Mouse (Mus musculus) gastrocnemius, postnatal 10 days (tissue): Measurements from ENCODE around the gene Epha2. TPM values are rescaled to one million over a fixed set of nuclear protein-coding genes. Genes with fewer than 3 reads are reported as not detected.

Experiments used
- DNase-seq: peaks from one replicate; pipeline ENCODE4 v3.0.0; 2021; ENCODE audit warnings: mixed read lengths
- total RNA-seq, 2 experiments: library from RNA; stranded (reverse); gene quantifications; 2 replicates each; pipeline ENCODE4 v1.2.3; 2021

Epha2 gene
- total RNA-seq, 2 experiments from 2014 or later = 3.9 to 5.9 TPM

DNA sequence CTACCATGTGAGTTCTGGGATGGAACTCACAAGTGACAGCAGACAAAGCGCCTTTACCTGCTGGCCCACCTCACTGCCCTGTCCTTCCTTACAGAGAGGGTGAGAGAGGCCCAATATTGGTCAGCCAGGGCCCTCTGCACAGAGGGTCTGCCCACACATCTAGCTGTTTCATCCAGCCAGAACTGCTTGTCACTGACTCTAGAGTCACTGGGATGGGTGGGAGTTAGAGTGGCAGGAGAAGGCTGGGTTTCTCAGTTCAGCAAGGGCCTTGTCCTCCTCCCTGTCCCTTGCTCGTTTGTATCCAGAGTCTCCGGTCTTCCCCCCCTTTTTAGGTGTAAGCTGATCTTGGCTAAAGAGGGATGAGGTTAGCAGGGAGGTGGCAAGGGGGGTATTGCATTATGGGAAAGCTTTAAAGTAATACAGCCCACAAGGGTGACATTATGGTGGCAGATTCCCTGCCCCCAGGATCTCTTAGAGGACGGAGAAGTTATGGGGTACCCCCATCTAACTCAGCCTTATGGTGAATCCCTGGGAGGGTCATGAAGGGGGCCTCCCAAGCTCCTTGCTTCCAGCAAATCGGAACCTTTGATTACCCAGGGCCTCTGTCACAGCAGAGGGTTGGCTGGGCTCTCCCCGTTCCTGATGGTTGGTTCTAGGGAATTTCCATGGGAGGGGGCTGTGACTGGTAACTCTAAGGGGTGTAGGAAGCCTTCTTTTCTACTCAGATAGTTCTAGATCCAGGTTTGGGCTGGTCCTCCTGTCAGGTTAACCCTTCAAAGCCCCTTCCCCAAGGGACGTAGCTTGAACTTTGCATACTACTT is 2.6 kb downstream of the Epha2 start:
- DNase-seq = no peak

DNA sequence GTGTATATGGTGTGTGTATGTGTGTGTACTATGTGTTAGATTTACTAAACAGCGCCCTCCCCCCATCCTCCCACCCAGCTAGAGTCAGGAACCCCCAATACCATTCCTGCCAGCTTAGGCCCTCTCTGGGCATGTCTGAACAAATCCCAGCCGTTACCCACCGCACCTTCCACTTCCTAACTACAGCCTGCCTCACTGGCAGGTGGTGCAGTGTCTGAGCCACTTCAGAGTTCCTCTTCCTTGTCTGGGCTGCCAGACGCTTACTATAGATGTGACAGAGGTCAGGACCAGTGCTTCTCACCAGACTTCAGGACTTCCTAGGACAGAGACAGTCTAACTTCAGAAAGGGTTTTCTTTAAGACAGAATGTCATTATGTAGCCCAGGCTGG is 3.2 kb downstream of the Epha2 start:
- no peak for DNase-seq

GRCm38 (mm10) chr4:141306057-141306456 is 5.0 kb downstream of the Epha2 start:
- DNase-seq = no peak

DNA sequence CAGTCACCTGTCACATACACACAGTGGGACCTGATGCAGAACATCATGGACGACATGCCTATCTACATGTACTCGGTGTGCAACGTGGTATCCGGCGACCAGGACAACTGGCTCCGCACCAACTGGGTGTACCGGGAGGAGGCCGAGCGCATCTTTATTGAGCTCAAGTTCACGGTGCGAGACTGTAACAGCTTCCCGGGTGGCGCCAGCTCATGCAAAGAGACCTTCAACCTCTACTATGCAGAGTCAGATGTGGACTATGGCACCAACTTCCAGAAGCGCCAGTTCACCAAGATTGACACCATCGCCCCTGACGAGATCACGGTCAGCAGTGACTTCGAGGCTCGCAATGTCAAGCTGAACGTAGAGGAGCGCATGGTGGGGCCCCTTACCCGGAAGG is 7.3 kb downstream of the Epha2 start:
- DNase-seq = no peak

DNA sequence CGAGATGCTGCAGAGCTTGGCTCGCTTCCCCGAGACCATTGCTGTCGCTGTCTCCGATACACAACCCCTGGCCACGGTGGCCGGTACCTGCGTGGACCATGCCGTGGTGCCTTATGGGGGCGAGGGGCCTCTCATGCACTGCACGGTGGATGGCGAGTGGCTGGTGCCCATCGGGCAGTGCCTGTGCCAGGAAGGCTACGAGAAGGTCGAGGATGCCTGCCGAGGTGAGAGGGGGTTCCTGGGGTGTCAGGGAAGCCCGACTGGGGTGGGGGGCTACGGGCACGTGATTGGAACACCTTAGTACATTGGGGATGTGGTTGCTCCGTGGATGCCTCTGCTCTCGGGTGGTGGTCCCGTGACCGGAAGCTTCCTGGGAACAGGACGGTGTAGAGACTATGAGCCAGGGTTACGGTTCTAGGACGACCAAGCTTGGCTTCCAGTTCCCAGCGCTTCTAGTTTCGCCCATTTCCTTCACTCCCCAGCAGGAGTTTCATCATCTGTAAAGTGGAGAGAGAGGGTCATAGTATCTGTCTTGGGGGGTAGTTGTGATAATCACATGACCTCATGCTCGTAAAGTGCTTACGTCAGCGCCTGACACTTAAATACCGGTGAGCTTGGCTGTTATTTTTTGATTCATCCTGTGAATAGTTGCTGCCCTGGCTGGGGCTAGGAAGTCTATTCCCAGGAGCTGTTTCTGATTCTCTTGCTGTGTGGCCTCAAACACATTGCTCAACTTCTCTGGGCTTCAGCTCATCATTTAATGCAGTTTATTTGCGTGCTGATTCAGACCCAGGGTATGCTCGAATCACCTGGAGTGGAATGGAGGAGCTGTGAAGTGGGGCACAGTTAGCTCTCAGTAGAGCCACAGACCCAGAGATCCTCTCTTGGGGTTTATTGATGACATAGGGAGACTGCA is 8.1 kb downstream of the Epha2 start:
- DNase-seq = no peak

DNA sequence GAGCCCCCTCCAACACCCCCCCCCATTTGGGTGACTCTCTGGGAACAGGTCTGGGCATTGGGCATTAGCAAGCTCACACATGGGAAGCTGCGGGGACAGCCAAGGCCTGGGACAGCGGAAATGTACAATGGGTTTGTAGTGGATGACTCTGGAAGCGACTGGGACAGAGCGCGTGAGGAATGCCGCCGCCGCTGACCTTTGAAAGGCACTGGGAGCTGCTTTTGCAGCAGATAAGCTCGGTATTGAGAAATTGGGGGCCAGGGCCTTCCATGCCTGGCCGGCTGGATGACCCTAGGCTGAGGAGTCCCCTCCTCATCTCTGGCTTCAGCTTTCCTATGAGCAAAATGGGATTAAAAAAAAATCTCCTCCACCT is 8.7 kb downstream of the Epha2 start:
- DNase-seq = no peak

DNA sequence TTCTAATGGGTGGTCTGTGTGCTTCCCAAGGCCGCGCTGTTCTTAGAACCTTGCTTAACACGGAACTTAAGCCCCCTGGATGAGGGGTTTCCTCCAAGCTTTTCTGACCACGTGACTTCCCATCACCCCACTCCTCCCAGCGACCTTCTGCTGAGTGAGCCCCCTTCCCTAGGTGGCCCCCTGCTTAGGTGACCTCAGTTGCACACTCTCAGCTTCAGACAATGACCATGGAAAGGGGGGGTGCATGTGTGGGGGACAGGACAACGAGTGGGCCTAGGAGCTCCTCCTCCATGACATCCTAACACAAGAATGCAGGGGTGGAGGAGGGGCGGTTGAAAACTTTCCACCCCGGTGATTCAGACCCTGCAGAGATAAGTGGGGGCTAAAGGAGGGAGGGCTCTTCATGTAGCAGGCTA is 9.2 kb downstream of the Epha2 start:
- peak; percentile 45 for DNase-seq

DNA sequence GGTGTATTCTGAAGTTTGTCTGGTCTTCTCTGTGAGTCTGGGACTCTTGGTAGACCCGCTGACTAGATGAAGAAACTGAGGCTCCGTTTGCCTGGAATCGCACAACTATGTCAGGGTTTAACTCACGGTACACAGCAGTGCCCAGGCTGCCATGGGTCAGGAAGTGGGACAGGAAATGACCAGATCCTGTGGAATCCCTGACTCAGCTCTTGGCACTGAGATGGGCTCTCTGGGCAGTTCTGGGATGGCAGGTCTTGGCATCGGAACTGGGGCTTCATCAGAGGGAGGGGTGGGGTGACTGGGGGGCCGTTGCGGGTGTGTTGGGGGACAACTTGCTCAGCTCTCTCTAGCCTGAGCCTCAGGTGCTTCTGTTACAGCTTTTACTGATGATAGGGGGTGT is 10.0 kb downstream of the Epha2 start:
- no peak for DNase-seq

DNA sequence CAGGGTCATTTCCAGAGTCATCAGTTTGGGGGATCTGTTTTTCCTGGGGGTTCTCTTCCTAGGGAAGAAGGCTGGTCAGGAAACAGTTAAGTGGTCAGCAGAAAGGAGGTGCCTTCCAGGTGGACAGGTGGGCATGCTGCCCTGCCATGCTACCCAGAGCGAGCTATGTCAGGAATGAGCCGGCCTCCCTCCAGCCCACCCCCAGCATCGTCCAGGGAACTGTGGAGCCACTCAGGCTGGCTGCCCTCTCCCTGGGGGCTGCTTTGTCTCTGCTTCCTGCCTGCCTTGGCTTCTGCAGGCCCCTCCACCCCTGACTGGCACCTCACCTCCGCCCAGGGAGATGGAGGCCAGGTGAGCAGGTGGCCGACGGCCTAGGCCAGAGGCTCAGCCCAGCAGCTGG is 10.5 kb downstream of the Epha2 start:
- no peak for DNase-seq

DNA sequence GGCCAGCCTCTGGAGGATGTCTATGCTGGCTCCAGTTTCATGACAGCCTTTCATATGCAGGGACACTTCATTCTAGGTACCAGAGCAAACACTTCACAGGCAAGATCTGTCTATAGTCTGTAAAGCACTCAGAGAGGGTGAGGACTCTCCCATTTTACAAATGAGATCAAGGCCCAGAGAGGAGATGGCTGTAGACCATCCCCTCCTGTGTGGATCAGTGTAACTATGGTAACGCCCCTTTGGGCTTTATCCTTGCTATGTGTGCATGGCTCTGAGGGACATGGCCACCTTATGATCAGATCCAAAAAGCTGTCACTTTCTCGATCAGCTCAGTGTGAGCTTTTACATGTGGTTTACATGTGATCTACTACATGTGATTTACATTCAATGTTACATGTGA is 10.9 kb downstream of the Epha2 start:
- DNase-seq = no peak

DNA sequence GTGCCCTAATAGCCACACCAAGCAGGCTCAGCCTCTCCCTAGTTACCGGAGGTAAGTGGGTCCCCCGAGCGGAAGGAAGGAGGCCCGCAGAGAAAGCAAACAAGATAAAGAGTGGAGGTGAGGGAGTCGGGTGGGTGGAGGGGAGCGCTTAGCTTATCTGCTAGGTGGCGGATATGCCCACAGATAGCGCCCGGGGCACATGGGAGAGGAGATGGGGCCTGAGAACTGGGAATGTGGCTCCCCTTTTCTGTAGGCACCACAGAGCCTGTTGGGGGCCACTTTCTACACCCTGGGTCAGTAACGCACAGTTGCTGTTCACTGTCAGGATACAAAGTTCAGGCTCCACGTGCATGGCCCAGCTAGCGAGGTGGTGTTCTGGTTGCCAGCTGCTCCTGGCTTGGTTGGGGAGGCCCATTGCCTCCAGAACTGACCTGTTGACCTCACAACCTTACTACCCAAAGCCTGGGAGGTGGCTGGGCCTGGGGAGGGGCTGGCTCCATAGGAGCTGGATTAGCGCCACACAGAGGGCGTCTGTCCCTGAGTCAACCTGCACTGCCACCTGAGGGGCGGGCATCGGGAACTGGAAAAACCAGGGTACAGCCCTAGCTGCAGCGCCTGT is 11.6 kb downstream of the Epha2 start:
- no peak for DNase-seq

DNA sequence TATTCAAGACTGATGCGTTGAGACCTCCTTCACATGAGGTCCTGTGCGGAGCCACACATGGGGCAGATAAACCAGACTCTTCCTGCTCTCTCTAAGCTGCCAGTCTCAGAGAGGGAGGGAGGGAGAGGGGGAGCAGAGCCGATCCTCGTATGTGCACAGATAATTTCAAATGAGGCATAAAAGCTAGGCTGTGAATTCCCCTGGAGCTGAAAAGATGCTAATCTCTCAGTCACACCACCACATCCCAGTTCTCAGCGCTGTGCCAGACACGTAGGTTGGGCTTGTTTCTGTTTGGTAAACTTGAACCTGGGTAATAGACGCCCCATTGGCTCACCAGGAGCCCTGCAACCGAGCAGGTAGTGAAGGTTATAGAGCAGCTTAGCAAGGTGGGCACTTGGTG is 12.4 kb downstream of the Epha2 start:
- no peak for DNase-seq

- DNase-seq = no peak
These were observed 12.9 kb downstream of the Epha2 start for GRCm38 (mm10) chr4:141313924-141314323.

GRCm38 (mm10) chr4:141314745-141315144 is 13.7 kb downstream of the Epha2 start:
- DNase-seq = no peak

GRCm38 (mm10) chr4:141316023-141316422 is 15.0 kb downstream of the Epha2 start:
- no peak for DNase-seq

DNA sequence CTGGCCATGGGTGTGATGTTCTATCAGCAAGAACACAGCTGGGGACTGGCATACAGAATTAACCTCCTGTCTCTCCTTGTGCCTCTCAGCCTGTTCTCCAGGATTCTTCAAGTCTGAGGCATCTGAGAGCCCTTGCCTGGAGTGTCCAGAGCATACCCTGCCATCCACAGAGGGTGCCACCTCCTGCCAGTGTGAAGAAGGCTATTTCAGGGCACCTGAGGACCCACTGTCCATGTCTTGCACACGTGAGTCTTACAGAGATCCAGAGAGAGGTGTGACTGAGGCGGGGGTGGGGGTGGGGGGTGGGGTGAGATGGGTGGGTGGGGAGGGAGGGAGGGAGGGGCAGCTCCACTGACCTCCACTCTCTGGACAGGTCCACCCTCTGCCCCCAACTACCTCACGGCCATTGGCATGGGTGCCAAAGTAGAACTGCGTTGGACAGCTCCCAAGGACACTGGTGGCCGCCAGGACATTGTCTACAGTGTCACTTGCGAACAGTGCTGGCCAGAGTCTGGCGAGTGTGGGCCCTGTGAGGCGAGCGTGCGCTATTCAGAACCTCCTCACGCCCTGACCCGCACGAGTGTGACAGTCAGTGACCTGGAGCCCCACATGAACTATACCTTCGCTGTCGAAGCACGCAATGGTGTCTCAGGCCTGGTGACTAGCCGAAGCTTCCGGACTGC is 15.6 kb downstream of the Epha2 start:
- no peak for DNase-seq

DNA sequence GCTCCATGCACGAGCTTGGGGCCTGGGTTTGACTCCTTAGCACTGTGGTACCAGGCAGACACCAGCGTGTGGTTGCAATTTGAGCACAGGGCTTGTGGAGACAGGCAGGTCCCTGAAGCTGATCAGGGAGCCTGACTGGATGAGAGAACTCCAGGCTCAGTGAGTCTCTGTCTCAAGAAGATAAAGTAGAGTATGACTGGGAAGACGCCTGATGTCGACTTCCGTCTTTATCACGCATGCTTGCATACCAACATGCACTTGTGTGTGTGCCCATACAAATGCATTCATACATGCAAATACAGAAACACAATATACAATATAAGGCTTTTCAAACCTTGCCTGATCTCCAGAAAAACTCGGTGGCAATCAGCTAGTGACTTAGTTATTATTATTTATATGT is 16.9 kb downstream of the Epha2 start:
- DNase-seq = no peak

GRCm38 (mm10) chr4:141322526-141322925 is 21.5 kb downstream of the Epha2 start:
- no peak for DNase-seq

DNA sequence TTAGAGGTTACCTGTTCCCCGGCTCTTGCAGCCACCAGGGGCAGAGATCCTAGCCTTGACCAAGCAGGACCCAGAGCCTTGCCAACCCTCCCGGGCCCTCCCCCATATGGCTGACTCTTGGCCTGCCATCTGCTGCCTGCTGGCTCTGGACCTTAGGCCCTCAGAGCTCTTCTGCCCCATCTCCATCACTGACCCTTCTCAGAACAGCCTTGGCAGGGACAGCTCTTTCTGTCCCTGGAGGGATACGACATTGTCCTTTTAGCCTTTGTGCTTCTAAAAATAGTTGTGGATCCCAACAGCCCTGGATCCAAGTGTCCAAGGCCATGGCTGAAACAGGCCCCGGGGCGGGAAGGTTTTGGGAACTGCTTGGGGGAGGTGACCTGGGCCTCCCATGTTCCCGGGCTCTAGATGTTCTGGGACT is 23.7 kb downstream of the Epha2 start:
- DNase-seq = no peak

DNA sequence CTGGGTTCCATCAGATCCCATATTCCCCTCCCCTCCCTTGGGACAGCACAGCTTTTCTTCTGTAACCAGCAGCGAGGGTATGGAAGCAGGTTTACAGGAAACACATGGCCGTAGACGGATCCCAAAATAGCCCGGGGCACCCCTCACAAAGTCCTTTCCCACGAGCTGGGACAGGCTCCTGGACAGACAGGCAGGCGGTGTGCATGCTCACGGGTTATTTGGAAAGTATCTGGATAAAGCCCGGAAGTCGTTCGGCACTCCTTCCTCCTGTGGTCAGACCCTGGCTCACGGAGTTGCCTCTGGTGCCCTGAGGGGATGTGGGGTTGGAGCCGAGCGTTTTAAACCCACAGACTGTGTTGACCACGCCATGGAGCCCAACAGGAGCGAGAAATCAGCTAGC is 24.6 kb downstream of the Epha2 start:
- no peak for DNase-seq

- no peak for DNase-seq
These were observed 26.0 kb downstream of the Epha2 start for GRCm38 (mm10) chr4:141327075-141327474.

DNA sequence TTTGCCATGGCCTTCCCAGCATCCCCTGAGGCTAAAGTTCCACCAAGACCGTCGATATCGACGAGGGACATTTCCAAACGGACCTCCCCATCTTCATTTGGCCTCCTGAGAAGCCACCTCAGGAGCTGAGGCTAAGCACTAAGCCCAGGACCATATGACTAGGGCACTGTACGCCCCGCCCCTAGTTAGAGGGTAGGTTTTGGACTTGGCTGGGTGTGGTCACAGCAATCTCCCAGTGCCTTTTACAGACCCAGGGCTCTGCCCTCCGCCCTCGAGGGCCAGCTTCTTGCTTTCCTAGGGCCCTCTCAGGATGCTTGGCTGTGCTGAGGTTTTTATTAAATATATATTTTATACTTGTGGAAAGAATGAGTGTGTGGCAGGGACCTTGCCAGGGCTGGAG is 27.7 kb downstream of the Epha2 start:
- no peak for DNase-seq
